Mouse (Mus musculus): ENCODE measurements at regions not wholly inside any gene's neighbourhood (a gene's known extent, or its start where the extent isn't known, plus 50 kb on each side); places are given as distances from the start of the nearest gene placed in this dataset.
A peak's percentile ranks its signal among the peaks of the same experiment; 100 is the strongest.

DNA sequence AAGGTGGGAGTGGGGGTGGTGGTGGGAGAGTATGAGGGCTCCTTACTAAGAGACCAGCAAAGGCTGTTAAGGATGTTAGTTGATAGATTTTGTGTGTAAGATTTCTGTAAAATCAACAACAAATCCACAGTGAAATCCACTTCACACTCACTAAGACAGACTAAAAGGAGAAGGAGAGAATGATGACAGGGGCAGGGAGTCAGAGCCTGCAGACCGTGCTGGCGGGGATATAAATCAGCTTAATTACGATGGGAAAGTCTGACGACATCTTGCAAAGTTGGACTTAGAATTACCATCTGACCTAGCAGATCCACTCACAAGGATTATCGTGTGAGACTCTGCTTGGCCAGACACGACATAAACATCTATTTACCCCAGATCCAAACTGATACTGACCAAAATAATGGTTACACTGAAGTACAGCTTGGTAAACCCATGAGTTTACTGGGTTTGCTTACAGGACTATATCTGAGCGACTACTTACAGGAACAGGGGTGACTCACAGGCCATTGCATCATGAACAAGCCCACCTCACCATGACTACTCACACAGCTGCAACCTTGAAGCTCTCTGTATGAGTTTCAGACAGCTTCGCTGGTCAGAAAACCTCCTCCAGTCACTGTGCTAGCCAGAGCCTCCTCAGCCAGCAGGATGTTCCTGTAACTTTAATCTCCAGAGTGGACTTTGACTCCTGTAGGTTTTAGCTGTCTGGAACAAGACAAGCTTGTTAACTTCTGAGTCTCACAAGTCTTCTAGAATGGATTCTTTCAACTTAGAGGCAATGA is 50.5 kb upstream of the Ednra start:
- DNase-seq (ENCODE audit: low spot score) = no peak

DNA sequence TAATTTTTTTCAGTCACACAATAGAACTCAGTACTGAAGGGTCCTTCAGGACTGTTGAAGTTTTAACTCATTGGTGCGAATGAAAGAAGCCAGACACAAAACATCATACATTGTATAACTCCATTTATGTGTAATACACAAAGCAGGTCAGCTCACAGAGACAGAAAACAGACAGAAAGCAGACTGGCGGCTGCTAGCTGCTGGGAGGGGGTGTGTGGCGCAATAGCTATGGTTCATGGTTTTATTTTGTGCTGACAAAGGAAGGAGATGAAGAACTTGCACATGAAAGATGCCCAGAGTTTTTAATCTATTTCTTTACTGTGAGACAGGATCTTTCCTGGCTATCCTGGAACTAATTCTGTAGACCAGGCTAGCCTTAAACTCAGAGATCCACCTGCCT is 51.3 kb upstream of the Ednra start:
- no peak for DNase-seq (ENCODE audit: low spot score)

DNA sequence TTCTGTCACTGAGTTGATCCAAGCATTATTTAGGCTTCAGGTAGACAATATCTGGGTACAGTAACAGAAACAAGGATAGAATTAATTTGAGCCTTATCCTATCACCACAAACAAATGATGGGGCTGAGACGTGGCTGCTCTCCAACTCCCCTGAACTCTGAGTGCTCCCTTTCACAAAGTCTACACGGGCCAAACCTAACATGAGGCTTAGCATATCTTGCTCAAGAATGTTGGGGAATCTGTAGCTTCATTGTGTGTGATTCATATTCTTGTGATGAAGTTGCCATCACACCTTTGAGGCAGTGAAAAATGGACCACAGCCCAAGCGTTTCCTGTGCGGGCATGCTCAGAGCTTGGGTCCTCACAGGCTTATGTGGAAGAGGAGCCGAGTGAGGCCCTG is 53.3 kb upstream of the Ednra start:
- no peak for DNase-seq (ENCODE audit: low spot score)

DNA sequence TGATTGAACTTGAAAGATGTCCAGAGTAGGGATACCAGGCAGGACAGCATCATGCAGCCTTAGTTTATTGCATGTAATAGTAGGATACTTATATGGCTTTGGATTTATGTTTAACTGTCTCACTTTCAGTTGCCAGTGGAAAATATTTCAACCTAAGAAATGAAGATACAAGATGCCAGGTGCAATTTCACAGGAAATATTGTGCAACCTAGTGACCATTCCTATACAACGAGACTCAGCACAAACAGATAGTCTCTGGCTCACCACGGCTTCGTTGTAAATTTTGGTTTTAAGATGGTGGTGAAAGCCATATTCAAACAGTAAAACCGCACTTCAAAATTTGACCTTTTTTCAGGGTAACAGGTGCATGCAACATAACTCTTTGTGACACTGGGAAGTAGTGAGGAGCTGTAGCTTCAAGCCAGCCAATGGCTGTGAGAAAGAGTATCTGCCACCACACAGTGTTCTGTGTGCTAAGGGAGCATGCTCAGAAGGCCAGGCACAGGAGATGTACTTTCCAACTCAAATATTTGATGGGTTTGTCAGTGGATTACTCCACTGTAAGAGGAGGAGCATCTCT is 61.5 kb upstream of the Ednra start:
- DNase-seq (ENCODE audit: low spot score) = no peak

DNA sequence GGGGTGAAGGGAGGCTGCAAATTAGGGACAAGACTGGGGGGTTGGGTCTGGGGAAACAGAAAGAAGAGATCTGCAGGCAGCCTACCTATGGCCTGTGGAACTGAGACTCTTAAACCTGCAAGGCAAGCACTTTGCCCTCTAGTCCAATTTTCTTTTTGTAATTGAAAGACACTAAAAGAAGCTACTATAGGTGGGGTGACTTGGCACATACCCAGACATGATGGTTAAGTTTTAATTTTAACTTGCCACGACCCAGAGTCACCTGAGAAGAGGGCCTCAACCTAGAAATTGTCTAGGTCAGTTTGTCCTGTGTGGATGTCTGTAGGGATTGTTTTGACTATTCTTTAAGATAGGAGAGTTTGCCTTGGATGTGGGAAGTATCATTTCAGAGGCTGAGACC is 70.6 kb upstream of the Ednra start:
- DNase-seq (ENCODE audit: low spot score) = no peak

DNA sequence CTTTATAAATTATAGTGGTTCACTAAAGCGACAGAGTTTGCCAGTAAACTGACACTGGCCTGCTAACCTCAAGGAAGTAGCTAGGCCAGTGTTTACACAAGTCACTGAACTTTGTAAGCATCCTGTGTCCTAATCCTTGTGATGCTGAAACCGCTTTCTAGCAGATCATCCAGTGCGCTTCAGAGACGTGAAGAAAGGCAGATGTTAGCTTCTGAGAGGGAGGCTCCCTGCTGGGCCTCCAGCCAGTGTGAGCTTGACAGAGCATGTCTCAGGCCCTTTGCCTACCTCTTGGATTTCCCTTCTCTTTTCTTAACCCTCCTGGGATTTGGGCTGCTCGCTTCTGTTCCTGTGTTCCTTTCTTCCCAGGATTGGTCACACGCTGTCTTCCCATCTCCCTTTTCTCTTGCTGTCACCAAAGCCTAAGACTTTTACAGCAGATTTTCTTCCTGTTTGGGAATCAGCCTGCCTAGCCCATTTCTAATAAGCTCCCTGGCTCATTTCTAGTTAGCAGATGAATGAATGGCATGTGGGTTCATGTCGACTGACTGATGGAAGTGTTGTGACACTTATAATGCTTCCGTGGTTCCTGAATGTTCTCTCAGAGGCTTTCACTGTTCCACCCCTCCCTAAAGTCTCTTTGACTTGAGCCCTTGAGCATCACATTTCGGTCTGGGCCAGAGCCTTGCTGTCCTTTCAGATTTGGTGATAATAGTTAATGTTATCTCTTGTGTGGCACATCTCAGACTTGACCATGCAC is 79.1 kb upstream of the Ednra start:
- DNase-seq (ENCODE audit: low spot score) = peak; percentile 13

DNA sequence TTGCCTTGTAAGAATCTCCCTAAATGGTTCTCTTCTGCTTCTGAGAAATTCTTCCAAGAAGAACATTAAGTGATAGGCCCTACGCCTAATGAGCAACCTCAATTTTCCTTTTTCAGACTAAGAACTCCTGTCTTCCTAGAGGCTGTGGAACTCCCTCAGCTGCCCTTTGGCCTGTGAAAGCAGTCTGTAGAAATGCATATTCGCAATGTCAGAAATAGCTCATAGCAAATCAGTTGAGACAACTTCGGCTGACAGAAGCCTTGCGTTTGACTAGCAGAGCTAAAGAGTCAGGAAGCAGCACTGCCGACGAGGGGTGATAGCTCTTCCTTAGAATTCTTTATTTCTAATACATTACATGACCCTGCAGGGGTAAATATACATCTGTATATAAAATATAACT is 80.3 kb upstream of the Ednra start:
- no peak for DNase-seq (ENCODE audit: low spot score)

DNA sequence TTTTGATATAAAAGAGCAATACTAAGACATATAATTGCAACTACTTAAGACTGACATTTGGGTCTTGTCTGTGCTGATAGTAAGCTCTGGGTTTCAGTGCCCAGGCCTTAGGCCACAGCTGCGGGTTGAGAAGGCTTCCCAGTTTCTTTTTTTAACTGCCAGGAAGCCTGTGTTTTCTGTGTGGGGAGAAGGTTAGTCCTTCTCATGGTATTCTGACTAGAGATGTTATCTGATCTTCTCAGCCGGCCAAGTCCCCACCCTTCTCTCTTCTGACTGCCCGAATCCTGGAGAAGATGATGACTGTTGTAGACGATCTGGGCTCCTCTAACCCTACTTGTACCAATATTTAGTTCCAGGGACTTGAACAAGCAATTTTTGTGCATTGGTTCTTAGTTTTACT is 80.7 kb upstream of the Ednra start:
- no peak for DNase-seq (ENCODE audit: low spot score)

DNA sequence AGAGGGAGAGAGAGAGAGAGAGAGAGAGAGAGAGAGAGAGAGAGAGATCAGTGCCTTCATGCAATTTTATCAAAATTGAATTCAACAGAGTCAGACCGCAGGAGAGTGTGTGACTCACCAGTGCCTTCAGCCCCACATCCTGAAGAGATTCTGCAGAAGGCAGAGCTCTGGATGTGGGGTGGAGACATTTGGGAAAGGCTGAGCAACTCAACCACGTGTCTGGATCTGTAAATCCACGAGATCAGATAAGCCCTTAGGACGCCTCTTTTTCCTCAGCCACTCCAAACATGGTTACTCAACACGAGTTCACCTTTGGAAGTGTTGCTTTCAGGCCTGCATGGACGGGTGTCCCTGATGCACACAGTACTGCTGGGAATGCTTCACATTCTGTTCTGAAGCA is 81.4 kb upstream of the Ednra start:
- DNase-seq (ENCODE audit: low spot score) = no peak

DNA sequence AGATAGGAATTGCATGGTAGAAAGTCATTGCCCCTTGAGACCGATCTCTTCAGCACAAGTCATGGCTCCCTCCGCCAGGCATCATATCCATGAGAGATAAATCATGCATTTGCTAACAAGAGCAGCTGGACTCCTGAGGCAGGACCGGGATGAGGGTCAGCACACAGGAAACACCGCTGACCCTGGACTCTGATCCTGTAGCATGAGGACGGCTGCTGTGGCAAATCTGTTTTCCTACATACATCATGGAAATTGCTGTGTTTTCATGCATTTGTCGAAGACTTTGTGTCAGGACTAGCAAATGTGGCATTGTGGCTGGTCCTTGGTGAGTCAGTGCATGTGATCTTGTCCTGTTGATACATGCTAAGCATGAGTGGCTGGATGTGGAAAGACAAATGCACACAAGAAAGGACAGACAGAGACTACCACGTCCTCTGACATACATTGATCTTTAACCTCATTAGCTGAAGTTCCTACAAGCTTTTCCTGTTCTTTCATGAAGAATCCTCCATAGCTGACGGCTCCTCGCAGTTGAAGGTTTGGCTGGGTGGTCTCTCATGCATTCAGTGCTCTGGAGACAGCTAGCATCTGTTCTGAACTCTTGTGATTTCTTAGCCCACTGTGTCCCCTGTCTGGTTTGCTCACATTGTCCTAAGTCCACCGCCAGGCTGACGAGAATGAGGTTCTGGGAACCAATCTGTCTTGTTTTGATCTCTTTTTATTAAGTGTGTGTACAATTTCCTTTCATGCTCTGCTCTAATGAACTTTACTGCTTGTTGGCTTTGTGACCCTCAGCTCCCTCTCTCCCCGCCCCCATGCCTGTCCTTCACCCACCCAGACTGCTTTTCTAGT is 90.8 kb upstream of the Ednra start:
- peak; percentile 68 for DNase-seq (ENCODE audit: low spot score)

DNA sequence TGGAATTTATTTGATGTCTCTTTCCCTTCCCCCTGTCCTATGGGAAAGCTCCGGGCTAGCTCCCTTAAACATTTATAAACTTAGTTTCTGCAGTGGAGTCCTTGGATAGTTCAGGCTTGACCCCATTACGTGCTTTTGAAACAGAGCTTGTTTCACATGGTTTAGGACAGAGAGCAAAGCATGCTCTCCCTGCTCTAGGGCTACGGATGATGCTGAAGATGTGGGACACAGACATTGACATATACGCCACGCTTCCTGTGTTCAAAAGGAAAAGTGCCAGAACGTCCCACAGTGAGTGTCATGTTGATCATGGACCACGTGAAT is 91.3 kb upstream of the Ednra start:
- DNase-seq (ENCODE audit: low spot score) = peak; percentile 24

DNA sequence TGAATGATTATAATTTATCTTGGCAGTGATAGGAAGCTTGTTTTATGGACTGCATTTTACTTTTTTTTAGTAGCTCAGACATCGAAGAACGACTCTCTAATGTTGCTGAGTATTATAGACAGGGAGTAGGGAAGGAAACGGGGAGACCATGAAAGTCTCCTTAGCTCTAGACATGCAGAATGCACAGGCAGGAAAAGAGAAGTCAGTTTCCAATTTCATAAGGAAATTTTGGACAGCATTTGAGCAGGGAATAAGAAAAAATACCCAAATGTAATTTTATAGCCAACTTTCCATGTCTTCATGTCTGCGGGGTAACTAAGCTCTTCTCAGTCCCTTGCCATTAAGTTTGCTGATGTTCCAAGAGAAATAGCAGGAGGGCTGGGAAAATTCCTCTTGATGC is 92.0 kb upstream of the Ednra start:
- DNase-seq (ENCODE audit: low spot score) = no peak

DNA sequence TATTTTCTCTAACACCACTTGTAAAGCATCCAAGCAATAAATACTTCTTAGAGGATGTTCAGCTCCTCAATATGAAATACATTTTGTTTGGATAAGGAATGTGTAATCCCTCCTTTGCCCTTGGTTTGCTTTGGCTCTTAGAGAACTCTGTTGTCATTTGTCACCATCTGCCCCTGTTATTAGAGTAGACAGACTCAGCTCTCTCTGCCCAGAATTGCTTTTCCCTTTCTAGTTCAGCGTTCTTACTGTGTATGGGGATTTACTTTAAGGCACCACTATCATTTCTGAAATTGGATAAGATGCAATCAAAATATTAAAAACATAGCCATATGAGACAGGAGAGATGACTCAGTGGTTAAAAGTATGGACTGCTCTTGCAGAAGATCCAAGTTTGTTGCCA is 101.5 kb upstream of the Ednra start:
- DNase-seq (ENCODE audit: low spot score) = no peak

DNA sequence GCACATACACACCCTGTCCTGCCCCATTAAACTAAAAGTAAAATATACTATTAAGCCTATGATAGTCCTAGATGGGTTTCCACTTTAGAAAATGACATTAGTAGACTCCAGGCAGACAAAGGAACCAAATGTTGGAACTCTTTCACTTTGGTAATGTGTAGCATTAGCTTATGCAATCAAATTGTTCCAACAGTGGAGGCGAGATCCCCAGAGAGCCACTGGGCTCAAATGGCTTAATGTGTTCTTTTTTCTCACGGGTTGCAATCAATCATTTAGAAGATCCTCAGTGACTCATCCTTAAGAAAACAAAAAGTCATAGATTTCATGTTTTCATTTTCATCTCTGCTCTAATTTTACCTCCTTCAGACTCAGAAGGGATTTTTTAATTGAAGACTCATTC is 102.0 kb upstream of the Ednra start:
- no peak for DNase-seq (ENCODE audit: low spot score)

DNA sequence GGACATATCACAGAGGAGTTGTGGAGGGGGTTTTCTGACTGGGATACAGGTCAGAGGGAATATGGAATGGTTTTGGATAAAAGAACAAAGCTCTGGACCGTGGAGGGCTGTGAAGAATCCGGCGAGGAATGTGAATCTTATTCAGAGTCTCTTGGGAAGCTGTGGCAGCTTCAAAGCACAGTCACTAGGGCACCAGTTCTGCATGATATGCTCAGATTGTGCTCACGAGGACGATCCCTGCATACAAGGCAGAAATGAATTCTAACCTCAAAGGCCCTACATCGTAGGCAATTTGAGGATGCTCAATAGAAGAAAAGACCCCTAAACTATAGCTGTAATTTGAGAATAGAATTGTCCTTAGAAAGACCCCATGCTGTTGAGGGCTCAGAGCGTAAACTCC is 103.8 kb upstream of the Ednra start:
- peak; percentile 34 for DNase-seq (ENCODE audit: low spot score)

DNA sequence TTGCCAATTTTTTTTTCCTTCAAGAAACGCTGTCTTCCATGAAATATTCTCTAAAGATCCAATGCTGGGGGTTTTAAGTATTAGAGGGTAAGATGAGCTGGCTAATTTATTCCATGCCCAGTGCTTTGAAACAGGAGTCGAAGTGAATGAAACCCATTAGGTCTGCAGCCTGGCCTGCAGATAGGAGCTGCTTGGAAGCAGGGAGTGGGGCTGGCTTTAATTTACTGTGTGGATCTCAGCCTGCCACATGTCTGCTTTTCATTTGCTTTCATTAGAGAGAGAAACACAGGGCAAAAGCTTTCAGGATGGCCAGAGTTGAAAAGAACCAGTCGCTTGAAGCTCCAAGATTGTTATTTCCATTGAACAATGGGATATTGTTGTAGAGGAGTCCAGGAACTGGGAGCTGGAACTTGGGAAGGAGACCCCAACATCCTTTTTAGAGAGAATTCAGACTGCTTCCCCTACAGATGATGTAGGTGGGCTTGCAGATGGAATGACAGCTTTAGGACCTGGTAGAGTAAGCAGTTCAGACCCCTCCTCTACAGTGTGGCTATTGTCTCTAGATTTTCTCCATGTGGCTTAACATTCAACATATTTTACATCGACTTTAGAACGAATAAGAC is 105.0 kb upstream of the Ednra start:
- peak; percentile 81 for DNase-seq (ENCODE audit: low spot score)

DNA sequence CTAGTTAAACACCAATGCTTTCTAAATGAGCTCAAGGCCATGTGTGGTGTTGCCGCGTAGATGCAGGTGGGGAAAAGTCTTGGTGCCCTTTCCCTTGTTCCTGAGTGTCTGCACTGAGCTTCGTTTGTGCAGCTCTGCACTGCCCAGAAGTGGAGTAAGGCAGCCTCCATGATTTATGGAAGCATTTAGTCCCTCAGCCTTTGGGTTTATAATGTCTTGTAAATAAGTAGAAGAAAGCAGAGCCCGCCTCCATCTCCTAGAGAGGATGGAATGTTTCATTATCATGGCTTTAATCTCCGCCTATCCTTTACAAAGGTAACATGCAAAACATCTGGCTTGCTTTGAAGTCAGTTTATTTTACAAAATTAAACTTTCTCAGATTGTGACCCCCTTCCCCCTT is 105.5 kb upstream of the Ednra start:
- peak; percentile 42 for DNase-seq (ENCODE audit: low spot score)

DNA sequence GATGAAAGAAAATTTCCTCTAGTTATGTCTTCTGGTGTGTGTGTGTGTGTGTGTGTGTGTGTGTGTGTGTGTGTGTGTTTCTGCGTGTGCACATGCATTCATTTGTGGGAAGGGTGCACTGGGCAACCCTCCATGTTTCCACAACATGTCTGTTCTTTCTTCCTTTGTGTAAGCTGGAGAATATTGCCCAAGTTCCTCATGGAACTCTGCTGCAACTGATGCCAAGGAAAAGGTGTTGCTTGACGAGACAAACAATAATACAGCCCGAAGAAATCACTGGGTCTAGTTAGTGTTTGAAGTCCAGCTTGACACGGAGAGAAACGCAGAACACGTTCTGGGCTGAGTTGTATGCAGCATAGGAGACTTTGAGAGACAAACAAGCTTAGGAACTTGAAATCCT is 110.0 kb upstream of the Ednra start:
- no peak for DNase-seq (ENCODE audit: low spot score)

DNA sequence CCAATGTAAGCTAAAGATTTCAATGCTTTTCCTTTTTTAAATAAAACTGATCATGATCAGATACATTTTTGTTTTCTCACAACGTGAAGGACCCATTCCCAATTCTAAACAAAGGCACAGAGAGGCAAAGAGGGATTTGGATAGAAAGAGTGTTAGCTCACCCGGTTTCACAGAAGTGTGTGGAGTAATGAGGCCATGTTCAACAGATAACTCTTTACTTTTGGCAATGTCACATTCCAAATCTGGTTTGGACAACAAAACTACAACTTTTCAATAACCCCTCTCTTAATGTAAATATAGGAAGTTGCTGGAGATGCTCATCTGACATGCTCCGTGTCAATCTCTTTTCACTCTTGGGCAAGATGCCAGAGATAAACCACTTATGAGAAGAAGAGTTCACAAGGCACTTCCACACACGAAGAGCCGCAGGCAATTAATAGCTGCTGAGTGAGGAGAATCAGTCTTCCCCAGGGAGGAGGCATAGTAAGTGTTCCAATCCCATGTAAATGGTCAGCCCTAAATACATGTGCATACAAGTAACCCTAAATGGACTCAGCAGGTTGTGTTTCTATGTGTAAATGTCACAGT is 112.7 kb upstream of the Ednra start:
- no peak for DNase-seq (ENCODE audit: low spot score)

DNA sequence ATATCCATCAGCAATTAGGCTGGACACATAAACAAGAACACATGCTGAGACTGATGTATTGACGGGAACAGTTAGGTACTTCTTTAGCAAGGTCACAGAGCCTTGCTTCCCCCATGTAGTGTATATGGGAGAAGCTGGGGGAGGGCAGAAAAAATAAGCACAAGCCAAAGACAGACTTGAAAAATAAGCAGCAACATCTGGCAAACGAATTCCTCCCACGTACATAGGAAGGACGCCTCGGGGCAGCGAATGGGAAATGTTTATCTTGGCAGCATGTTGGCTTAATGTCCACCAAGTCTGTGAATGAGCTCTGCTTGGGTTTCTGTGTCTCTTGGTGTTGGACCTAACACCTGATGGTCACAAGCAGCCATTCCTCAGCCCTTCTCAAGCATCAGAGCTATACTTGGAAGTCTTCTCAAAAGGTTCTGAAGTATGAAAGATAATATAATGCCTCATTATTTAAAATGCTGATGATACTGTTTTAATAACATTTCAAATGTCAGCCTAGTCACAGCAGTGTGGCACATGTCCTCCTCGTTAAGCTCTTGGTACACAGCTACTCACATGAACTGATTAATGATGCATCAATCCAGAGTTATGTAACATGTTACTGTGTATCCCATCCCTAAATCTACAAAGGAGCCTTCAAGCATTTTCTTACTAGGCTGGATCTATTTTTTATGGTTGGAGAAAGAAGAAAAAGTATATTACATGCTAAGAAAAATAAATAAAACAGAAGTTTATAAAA is 118.3 kb upstream of the Ednra start:
- peak; percentile 69 for DNase-seq (ENCODE audit: low spot score)

DNA sequence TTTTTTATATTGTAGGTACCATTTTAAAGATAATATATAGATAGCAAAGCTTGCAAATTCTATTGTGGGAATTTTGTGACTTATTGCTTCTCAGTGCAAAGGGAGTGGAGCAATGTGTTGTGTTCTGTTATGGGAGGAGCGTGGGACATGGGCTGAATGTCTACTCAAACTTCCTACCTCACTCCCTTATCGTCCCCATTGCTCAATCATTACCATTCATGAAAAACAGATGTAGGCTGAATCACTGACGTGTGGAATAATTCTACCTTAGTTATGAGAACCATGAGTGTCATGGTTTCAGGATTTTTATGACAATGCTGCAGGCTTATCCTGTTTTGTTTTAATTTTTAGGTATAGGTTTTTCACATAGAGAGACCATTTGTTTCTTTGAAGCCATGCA is 119.0 kb upstream of the Ednra start:
- DNase-seq (ENCODE audit: low spot score) = no peak

Data from embryo, embryonic 10 days (tissue).